Mouse (Mus musculus) lung, embryonic 15.5 days (tissue): ENCODE measurements around the gene Prl. TPM values are rescaled to one million over a fixed set of nuclear protein-coding genes. Genes with fewer than 3 reads are reported as not detected.

Experiments used
- polyA plus RNA-seq: library from polyadenylated mRNA; unstranded; fragments of >200 nt; fragmentation: Nextera tagmentation; extraction: Ambion mirVana; gene quantifications from 2 replicates; pipeline ENCODE4 v1.2.1, GENCODE M21; 2015

Gene Prl
- polyA plus RNA-seq, 1 experiment from 2014 or later: not detected

Other genes starting within 250 kb of the Prl start
- gene Prl3d1, start 36.6 kb downstream of the Prl start, polyA plus RNA-seq: not detected in 2 replicates
- not detected in 2 replicates for gene Prl3d2, start 64.1 kb downstream of the Prl start, polyA plus RNA-seq
- not detected in 2 replicates for gene Prl3d3, start 99.2 kb downstream of the Prl start, polyA plus RNA-seq
- not detected in 2 replicates for gene Prl3c1, start 139.1 kb downstream of the Prl start, polyA plus RNA-seq
- not detected in 2 replicates for gene Prl3b1, start 184.3 kb downstream of the Prl start, polyA plus RNA-seq
- gene Prl3a1, start 201.9 kb downstream of the Prl start, polyA plus RNA-seq: not detected in 2 replicates